In the genomic region with DNA sequence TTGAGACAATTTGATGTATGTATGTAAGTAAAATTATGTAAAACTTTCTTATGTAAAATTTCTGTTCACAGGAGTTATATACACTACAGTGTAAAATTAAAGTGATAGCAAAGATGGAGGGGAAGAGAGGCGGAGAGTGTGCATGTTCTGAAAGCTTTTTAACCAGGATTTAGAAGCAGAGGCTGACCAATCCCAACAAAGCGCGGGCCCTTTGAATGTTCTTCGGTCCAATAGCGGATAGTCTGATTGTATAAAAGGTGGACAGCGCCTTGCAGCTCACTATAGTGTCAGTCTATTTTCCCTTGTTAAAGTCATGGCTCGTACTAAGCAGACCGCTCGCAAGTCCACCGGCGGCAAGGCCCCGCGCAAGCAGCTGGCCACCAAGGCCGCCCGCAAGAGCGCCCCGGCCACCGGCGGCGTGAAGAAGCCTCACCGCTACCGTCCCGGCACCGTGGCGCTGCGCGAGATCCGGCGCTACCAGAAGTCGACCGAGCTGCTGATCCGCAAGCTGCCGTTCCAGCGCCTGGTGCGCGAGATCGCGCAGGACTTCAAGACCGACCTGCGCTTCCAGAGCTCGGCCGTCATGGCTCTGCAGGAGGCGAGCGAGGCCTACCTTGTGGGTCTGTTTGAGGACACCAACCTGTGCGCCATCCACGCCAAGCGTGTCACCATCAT, we compare ENCODE assay signal across 8 mouse cellular contexts. TPM values are rescaled to one million over a fixed set of nuclear protein-coding genes. Genes with fewer than 3 reads are reported as not detected.
DNase-seq lines count a peak whose midpoint lies in the region; ATAC-seq lines count a peak whose summit lies in the region.
"Not testable (repeated sequence)": the region's sequence is repeated elsewhere in the genome, so short reads cannot be mapped to it uniquely, and the experiment has no call there.

A gene (plus strand): TSS at position 201 of the 675 bp plus-strand sequence.

- not testable (repeated sequence) for H3K4me1 ChIP-seq in intestine, embryonic 15.5 days (replicated peaks)

- H3K4me2 ChIP-seq in intestine, embryonic 15.5 days (replicated peaks): peak within 1 kb of the TSS; percentile 63

- DNase-seq in adrenal gland, adult 18-20 months (ENCODE audit: low spot score in 2 of 2): peak; percentile 72 to 77
- peak; percentile 96 for DNase-seq in embryo, embryonic 11 days
- peak; percentile 63 to 71 for DNase-seq in gastrocnemius, postnatal 36 days
- peak; percentile 94 to 98 for DNase-seq in left cerebral cortex, postnatal 25 days (ENCODE audit: low spot score in 2 of 2)
- DNase-seq in mesoderm, embryonic 11.5 days (ENCODE audit: low read depth, low spot score): peak; percentile 94
- peak; percentile 92 to 94 for DNase-seq in right cerebral cortex, postnatal 36 days (ENCODE audit: low spot score in 2 of 2)
- peak; percentile 94 for DNase-seq in yolk sac, embryonic 10.5 days (ENCODE audit: low spot score)

- peak within 1 kb of the TSS; percentile 39 for H3K4me3 ChIP-seq in intestine, embryonic 15.5 days (replicated peaks)

- intact Hi-C loops in gastrocnemius, postnatal 36 days (cut with DNase I): loop anchor here (10.0 kb wide), 1 partner anchor 1707 kb away; a partner anchor contains a TSS
- intact Hi-C loops in left cerebral cortex, postnatal 25 days (cut with DNase I): loop anchor here (10.0 kb wide), 1 partner anchor 1967 kb away; a partner anchor contains a TSS

- H3K27ac ChIP-seq in intestine, embryonic 15.5 days: peak within 1 kb of the TSS; percentile 96

- peak; percentile 87 for ATAC-seq in intestine, embryonic 15.5 days

- not testable (repeated sequence) for H3K9me3 ChIP-seq in intestine, embryonic 15.5 days

- WGBS in intestine, embryonic 15.5 days: 0% methylated on average over 18 of the region's 47 CpGs

- not testable (repeated sequence) for H3K27me3 ChIP-seq in intestine, embryonic 15.5 days (replicated peaks)

- peak within 1 kb of the TSS; percentile 54 for H3K9ac ChIP-seq in intestine, embryonic 15.5 days

- H3K36me3 ChIP-seq in intestine, embryonic 15.5 days: not testable (repeated sequence)

RNA-seq across cellular contexts. Expression of the gene that starts here (rescaled TPM):
- 10 to 100 TPM; 16.4 to 23.4 TPM for total RNA-seq in adrenal gland, adult 18-20 months (2021)
- total RNA-seq in gastrocnemius, postnatal 36 days (2021): 10 to 100 TPM; 14.2 to 14.3 TPM
- 6.4 and 9.2 TPM in 2 replicates for polyA plus RNA-seq in intestine, embryonic 15.5 days (2015; fragmentation: Nextera tagmentation; extraction: Ambion mirVana)
- total RNA-seq in left cerebral cortex, postnatal 25 days (2021): 10 to 100 TPM in 1 of 2 experiments, 1 to 10 TPM in 1; 9.3 to 14.5 TPM

Comparison
In these comparisons a context has a peak if more than half of its experiments do, and no peak if none do; other contexts are left out.
1. Peak in every context shown above with its lines: DNase-seq, ATAC-seq, H3K4me3 ChIP-seq and H3K27ac ChIP-seq.